Mouse (Mus musculus) myocyte (in vitro differentiated cells): ENCODE results near the gene Luc7l3. TPM values are rescaled to one million over a fixed set of nuclear protein-coding genes. Genes with fewer than 3 reads are reported as not detected.

Experiments
- H3K27me3 ChIP-seq: one replicate; pipeline ENCODE4 v1.6.1; 2011; ENCODE audit not compliant: control insufficient read depth, insufficient read depth, insufficient read length
- H3K36me3 ChIP-seq: one replicate; pipeline ENCODE4 v1.6.1; 2011; ENCODE audit not compliant: control insufficient read depth, insufficient read depth
- H3K4me2 ChIP-seq: one replicate; pipeline ENCODE4 v1.6.1; 2011; ENCODE audit warnings: low read depth, control low read depth
- H3K4me3 ChIP-seq: one replicate; pipeline ENCODE4 v1.5.1; 2011; ENCODE audit warnings: mild to moderate bottlenecking, control low read depth, moderate library complexity
- H3K79me2 ChIP-seq: one replicate; pipeline ENCODE4 v1.6.1; 2011; ENCODE audit not compliant: control insufficient read depth, insufficient read depth
- H3ac ChIP-seq: one replicate; pipeline ENCODE4 v1.6.1; 2011; ENCODE audit not compliant: control insufficient read depth, insufficient read length
- CEBPB ChIP-seq: IDR thresholded peaks from 2 replicates; pipeline ENCODE4 v1.6.1; 2011; ENCODE audit warnings: mild to moderate bottlenecking, moderate library complexity; ENCODE audit not compliant: poor library complexity, insufficient read depth, severe bottlenecking
- E2F4 ChIP-seq: IDR thresholded peaks from one replicate; pipeline ENCODE4 v1.6.1; 2011; ENCODE audit warnings: mild to moderate bottlenecking, control low read depth, moderate library complexity; ENCODE audit not compliant: insufficient read depth
- MAX ChIP-seq: IDR thresholded peaks from one replicate; pipeline ENCODE4 v1.6.1; 2011; ENCODE audit warnings: low read depth, mild to moderate bottlenecking, control low read depth
- MYOD1 ChIP-seq, 3 experiments: IDR thresholded peaks; one replicate each; pipeline ENCODE4 v1.6.1; 2011; ENCODE audit warnings: control low read depth in 2 of 3, low read depth in 2 of 3, mild to moderate bottlenecking in 2 of 3, moderate library complexity in 1 of 3; ENCODE audit not compliant: insufficient read length in 2 of 3, control insufficient read depth in 1 of 3
- MYOG ChIP-seq, 3 experiments: IDR thresholded peaks; one replicate each; pipeline ENCODE4 v1.6.1; 2011; ENCODE audit warnings: control low read depth in 2 of 3, low read depth in 2 of 3, mild to moderate bottlenecking in 2 of 3; ENCODE audit not compliant: insufficient read length in 2 of 3, control insufficient read depth in 1 of 3, insufficient read depth in 1 of 3
- POLR2A ChIP-seq: IDR thresholded peaks from one replicate; pipeline ENCODE4 v1.6.1; 2011; ENCODE audit warnings: low read depth, mild to moderate bottlenecking, control low read depth, moderate library complexity; ENCODE audit not compliant: insufficient read length
- POLR2AphosphoS2 ChIP-seq: IDR thresholded peaks from one replicate; pipeline ENCODE4 v1.6.1; 2011; ENCODE audit warnings: low read depth, control low read depth; ENCODE audit not compliant: insufficient read length
- REST ChIP-seq: IDR thresholded peaks from one replicate; pipeline ENCODE4 v1.6.1; 2011; ENCODE audit warnings: mild to moderate bottlenecking, control low read depth, moderate library complexity; ENCODE audit not compliant: insufficient read depth, insufficient read length
- SRF ChIP-seq: IDR thresholded peaks from one replicate; pipeline ENCODE4 v1.6.1; 2011; ENCODE audit warnings: low read depth; ENCODE audit not compliant: control insufficient read depth, insufficient read length
- TCF12 ChIP-seq: IDR thresholded peaks from one replicate; pipeline ENCODE4 v1.6.1; 2011; ENCODE audit warnings: mild to moderate bottlenecking, control low read depth; ENCODE audit not compliant: poor library complexity, insufficient read depth, severe bottlenecking
- TCF3 ChIP-seq: IDR thresholded peaks from one replicate; pipeline ENCODE4 v1.6.1; 2011; ENCODE audit warnings: low read depth, control low read depth; ENCODE audit not compliant: insufficient read length
- USF1 ChIP-seq: IDR thresholded peaks from one replicate; pipeline ENCODE4 v1.6.1; 2011; ENCODE audit warnings: low read depth, mild to moderate bottlenecking, control low read depth, moderate library complexity
- polyA plus RNA-seq: library from polyadenylated mRNA; unstranded; fragments of >200 nt; fragmentation: generic; extraction: Trizol; gene quantifications from one replicate; pipeline ENCODE4 v1.2.1, GENCODE M21; 2012; ENCODE audit warnings: missing spikeins

Gene Luc7l3
- polyA plus RNA-seq, 1 experiment = 15.4 TPM

DNA sequence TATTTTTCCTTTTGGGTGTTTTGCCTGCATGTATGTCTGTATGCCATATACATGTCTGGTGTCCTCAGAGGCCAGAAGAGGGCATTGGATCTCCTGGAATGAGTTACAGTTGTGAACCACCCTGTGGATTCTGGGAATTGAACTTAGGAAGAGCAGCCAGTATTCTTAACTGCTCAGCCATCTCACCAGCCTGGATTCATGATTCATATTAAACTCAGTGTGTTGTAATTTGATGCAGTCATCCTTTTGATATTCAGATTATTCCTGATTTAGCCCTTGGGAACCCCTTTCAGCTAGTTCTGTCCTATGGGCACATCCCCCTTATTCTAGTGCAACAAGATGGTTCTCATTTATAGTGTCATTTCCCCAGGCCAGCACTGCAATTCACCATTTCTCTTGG lies 14.8 kb upstream of the Luc7l3 start:
- TF ChIP-seq TCF12 (no peak), MAX (no peak), CEBPB (no peak), MYOG (IDR thresholded peaks at IDR 0.05; ENCODE audit: control insufficient read depth in 1 of 3, insufficient read depth in 1 of 3, insufficient read length in 2 of 3, low read depth in 2 of 3) (no peak), USF1 (no peak), REST (no peak)
- Histone ChIP-seq H3ac (no peak overlapping the region), H3K4me2 (no peak overlapping the region), H3K27me3 (no peaks in the 10 kb centered on the region), H3K36me3 (peaks cover 35% of the 10 kb centered on the region), H3K79me2 (peaks cover 15% of the 10 kb centered on the region), H3K4me3 (no peak overlapping the region)

DNA sequence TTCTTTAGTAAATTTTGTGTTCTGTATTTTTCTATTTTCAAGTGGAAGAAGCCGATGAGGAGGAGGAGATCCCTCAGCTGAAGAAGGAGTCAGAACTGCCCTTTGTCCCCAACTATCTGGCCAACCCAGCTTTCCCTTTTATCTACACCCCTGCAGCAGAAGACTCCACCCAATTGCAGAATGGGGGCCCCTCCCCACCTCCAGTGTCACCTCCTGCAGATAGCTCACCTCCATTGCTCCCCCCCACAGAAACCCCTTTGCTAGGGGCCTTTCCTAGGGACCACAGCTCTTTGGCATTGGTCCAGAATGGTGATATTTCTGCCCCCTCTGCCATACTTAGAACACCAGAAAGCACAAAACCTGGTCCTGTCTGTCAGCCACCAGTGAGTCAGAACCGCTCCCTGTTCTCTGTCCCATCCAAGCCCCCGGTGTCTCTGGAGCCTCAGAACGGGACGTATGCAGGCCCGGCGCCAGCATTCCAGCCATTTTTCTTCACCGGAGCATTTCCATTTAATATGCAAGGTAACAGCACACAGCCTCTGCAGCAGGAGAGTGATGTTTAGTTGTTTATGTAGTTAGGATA lies 12.7 kb upstream of the Luc7l3 start:
- no peak for TF ChIP-seq POLR2AphosphoS2
- TF ChIP-seq MYOD1 (IDR thresholded peaks at IDR 0.05; ENCODE audit: control insufficient read depth in 1 of 3, insufficient read length in 2 of 3, low read depth in 2 of 3) = peak; percentile 70 to 90 (median 83)
- no peak for TF ChIP-seq REST
- no peak for TF ChIP-seq USF1
- Histone ChIP-seq H3K4me3 (no peak overlapping the region), H3K79me2 (peaks cover 36% of the 10 kb centered on the region), H3K36me3 (peaks cover 32% of the 10 kb centered on the region), H3K27me3 (no peaks in the 10 kb centered on the region), H3K4me2 (peak overlapping the region; percentile 8), H3ac (no peak overlapping the region)

DNA sequence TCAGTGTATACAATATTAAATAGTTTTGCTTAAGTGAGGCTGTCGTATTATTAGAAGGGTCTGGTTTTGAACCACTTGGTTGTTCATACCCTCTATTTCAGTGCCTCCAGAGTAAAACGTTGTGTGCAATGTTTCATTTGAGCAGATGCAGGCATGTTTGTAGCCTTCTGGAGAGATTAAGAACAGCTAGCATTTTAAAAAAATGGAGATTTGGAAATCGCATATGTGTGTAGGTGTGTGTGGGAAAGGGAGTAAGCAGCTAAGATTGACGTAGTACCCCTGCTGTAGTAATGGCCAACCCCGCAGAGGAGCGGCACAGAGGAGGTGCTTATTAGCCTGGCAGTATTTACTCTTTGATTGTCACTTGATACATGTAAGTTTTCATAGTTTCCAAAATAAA lies 10.9 kb upstream of the Luc7l3 start:
- Histone ChIP-seq H3K27me3 (no peaks in the 10 kb centered on the region), H3K4me2 (no peak overlapping the region), H3K36me3 (peaks cover 16% of the 10 kb centered on the region), H3K4me3 (no peak overlapping the region), H3ac (no peak overlapping the region), H3K79me2 (peaks cover 48% of the 10 kb centered on the region)
- no peak for TF ChIP-seq MYOG (IDR thresholded peaks at IDR 0.05; ENCODE audit: control insufficient read depth in 1 of 3, insufficient read depth in 1 of 3, insufficient read length in 2 of 3, low read depth in 2 of 3)
- no peak for TF ChIP-seq USF1
- TF ChIP-seq TCF3 = no peak
- TF ChIP-seq E2F4 = no peak
- no peak for TF ChIP-seq POLR2A
- no peak for TF ChIP-seq MYOD1 (IDR thresholded peaks at IDR 0.05; ENCODE audit: control insufficient read depth in 1 of 3, insufficient read length in 2 of 3, low read depth in 2 of 3)
- TF ChIP-seq REST = no peak
- TF ChIP-seq MAX = no peak
- TF ChIP-seq POLR2AphosphoS2 = no peak
- no peak for TF ChIP-seq TCF12

DNA sequence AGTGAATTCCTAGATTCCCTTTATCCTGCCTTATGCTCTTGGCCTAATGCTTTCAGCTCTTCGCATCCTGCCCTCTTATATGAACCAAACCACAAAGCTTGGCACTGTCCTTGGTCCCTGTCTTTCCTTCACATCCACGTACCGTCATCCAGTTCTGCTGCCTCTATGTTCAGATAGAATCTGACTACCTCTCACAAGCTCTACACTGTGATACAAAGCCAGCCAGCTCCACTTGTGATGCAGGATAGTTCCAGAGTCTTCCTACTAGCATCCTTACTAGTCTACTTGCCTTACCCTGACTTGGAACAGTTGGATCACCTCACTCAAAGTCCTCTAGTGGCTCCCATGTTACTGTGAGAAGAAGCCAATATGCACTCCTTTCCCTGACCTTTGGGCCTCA lies 8.4 kb upstream of the Luc7l3 start:
- TF ChIP-seq MAX (no peak), REST (no peak), TCF3 (no peak), MYOD1 (IDR thresholded peaks at IDR 0.05; ENCODE audit: control insufficient read depth in 1 of 3, insufficient read length in 2 of 3, low read depth in 2 of 3) (no peak), MYOG (IDR thresholded peaks at IDR 0.05; ENCODE audit: control insufficient read depth in 1 of 3, insufficient read depth in 1 of 3, insufficient read length in 2 of 3, low read depth in 2 of 3) (no peak), POLR2A (no peak), CEBPB (no peak), POLR2AphosphoS2 (no peak)
- no peak overlapping the region for H3K4me2 ChIP-seq
- no peak overlapping the region for H3ac ChIP-seq
- H3K27me3 ChIP-seq = no peaks in the 10 kb centered on the region
- H3K36me3 ChIP-seq = peaks cover 12% of the 10 kb centered on the region
- peaks cover 48% of the 10 kb centered on the region for H3K79me2 ChIP-seq
- no peak overlapping the region for H3K4me3 ChIP-seq

DNA sequence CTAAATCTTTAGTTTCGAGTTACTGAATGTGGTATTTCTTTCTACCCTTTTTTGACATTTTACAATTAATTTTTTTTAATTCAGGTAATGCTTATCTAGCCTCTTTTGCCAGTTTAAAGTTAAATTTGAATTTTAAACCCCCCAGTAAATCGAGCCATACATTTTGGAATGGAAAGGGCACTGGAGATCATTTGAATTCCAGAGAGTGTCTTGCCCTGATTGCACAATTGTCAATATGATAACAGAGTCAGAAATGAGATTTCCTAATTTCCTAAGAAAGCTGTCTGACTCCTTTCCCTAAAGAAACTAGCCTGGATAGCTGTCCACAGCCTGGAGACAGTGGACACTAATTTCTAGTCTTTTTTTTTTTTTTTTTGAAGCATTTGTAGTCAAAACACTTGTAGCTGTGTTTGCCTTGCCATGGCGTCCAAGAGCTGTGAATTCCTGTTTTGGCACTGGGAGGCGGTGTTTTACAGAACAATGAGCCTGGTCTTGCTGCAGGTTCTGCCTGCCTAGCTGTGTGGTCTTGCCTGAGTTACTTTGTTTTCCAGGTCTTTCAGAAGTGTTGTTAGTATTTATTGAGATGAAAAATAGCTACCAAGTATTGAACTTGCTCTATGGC lies 7.6 kb upstream of the Luc7l3 start:
- H3K27me3 ChIP-seq = no peaks in the 10 kb centered on the region
- peaks cover 11% of the 10 kb centered on the region for H3K36me3 ChIP-seq
- H3ac ChIP-seq = no peak overlapping the region
- peak overlapping the region; percentile 94 for H3K4me2 ChIP-seq
- H3K79me2 ChIP-seq = peaks cover 48% of the 10 kb centered on the region
- TF ChIP-seq MYOG (IDR thresholded peaks at IDR 0.05; ENCODE audit: control insufficient read depth in 1 of 3, insufficient read depth in 1 of 3, insufficient read length in 2 of 3, low read depth in 2 of 3) (no peak), CEBPB (peak; percentile 50; the same call in 1 of the 2 replicates)
- H3K4me3 ChIP-seq = peak overlapping the region; percentile 53

DNA sequence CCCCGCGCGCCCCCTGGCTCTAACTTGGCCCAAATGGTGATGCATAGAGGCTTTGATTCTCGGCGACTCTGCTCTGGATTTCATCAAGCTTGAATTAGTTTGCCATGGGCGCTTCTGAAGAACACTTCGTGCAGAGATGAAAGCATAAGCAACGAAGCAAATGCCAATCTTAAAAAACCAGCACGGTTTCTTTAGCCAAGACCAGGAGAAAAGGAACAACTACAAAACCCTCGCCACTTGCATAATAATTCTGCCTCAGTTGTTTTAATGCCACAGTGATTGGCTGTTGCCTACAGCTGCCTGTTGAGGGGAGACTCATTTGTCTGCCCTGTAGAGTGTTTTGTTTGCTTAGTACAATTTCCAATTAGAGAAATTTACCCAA lies 6.8 kb upstream of the Luc7l3 start:
- H3K79me2 ChIP-seq = peaks cover 45% of the 10 kb centered on the region
- TF ChIP-seq E2F4 = no peak
- TF ChIP-seq MAX = no peak
- TF ChIP-seq USF1 = no peak
- TF ChIP-seq TCF12 = no peak
- no peak for TF ChIP-seq SRF
- no peak for TF ChIP-seq POLR2AphosphoS2
- TF ChIP-seq MYOD1 (IDR thresholded peaks at IDR 0.05; ENCODE audit: control insufficient read depth in 1 of 3, insufficient read length in 2 of 3, low read depth in 2 of 3) = no peak
- no peak for TF ChIP-seq REST
- TF ChIP-seq CEBPB = no peak
- TF ChIP-seq MYOG (IDR thresholded peaks at IDR 0.05; ENCODE audit: control insufficient read depth in 1 of 3, insufficient read depth in 1 of 3, insufficient read length in 2 of 3, low read depth in 2 of 3) = no peak
- no peak for TF ChIP-seq TCF3
- TF ChIP-seq POLR2A = no peak
- H3ac ChIP-seq = peak overlapping the region; percentile 94
- peak overlapping the region; percentile 94 for H3K4me2 ChIP-seq
- H3K27me3 ChIP-seq = no peaks in the 10 kb centered on the region
- peak overlapping the region; percentile 53 for H3K4me3 ChIP-seq
- H3K36me3 ChIP-seq = peaks cover 11% of the 10 kb centered on the region
